Mouse (Mus musculus): ENCODE measurements around the gene Ripk3. TPM values are rescaled to one million over a fixed set of nuclear protein-coding genes. Genes with fewer than 3 reads are reported as not detected.

The Ripk3 gene
- total RNA-seq, 2 experiments from 2014 or later: 1.1 to 1.9 TPM

GRCm38 (mm10) chr14:55795380-55796163 lies 6.9 kb upstream of the Ripk3 start:
- no peak for DNase-seq

DNA sequence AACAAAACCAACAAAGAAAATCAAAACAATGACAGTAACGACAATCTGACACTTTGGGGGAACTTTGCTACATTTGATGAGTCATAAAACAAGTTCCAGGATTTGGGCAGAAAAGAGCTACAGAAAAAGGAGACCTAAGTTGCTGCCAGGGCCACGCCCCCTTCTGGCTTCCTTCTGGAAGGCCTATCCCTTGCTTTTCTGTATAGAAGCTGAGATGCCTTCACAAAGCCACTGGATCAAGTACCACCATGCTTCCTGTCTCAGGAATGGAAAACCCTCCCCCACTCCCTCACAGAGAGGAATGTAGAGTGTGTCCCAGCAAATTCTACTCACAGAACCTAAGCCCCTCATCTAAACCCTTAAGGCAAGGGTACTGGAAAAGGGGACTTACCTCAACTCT lies 5.3 kb upstream of the Ripk3 start:
- no peak for DNase-seq

DNA sequence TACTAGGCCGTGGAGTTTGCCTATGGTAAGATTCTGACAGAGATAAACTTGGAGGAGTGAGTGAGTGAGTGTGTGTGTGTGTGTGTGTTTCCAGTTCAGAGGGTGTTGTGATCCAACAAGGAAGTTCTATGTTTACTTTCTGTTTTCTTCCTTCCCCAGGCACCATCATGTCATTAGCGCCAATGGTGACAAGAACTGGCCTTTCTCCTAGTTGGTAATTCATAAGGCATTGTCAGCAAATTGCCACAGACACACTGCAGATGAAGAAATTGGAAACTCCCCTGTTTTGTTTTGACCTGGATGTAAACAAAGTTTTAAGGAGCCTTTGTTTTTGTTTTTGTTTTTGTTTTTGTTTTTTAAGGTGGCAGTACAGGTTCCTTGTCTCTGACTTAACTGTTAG lies 4.8 kb upstream of the Ripk3 start:
- DNase-seq: no peak

GRCm38 (mm10) chr14:55787731-55788130 lies 934 bp downstream of the Ripk3 start:
- DNase-seq: no peak

DNA sequence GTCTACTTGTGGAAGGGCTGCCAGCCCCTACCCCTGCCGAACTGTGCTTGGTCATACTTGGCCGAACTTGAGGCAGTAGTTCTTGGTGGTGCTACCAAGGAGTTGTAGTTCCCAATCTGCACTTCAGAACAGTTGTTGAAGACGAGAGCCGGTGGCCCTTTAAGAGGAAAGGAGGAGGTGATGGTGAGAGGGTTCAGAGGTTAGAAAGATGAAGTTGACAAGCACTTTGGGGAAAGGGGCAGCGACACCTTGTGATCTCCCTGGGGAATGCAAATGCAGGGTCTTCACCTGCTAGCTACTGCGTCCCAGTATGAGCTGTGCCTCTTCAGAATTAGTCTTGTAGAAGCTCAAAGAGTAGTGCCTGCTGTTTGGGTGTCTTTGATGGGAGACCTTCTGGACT lies 3.5 kb downstream of the Ripk3 start:
- no peak for DNase-seq

DNA sequence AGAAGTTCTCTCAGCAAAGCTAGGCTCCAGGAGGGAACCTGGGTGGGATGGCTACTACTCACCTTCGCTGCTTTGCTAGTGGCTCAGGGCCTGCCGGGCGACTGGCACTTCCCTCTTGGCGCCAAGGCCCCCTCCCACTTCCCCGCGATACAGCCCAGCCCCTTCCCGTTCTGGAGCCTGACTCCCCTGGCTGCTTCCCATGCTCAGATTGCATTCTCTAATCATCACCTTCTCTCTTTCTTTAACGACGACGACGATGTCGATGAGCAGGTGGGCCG lies 4.8 kb downstream of the Ripk3 start, which contains the start of gene Adcy4:
TSS of gene Adcy4 (minus strand) at position 138 of the 278 bp plus-strand sequence.
- DNase-seq: no peak

DNA sequence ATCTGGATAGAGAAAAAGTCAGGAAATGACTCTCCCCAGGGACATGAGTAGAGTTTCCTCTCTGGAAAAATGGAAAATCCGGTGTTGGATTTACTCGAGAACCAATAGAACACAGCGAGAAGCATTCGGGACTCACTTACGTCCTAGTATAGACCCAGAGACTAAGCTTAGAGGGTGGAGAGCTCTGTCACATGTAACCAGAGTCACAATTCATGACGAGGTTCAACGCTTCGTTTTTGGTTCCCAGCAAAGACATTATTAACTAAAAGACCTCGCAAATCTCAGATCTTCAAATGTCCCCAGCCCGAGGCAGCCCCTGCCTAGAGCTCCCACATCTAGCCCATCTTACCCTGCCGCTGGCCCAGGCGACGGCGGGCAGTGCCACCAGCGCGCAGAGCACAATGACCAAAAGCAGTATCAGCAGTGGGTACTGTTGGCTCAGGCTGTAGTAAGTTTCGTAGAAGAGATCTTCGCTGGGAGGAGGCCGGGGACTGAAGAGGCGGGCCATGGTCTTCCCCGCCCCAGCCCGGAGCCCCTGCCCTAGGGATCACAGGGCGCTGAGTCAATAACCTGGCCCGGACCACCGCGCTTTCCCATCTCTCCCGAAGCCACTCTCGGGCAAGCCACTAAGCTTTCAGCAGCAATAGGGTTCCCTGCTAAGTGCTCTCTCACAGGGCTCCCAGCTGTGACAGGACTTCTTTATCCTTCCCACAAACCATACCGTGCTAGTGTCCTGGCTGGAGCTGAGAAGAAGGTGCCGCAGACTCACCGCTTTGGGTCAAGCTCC lies 5.3 kb downstream of the Ripk3 start:
- no peak for DNase-seq

DNA sequence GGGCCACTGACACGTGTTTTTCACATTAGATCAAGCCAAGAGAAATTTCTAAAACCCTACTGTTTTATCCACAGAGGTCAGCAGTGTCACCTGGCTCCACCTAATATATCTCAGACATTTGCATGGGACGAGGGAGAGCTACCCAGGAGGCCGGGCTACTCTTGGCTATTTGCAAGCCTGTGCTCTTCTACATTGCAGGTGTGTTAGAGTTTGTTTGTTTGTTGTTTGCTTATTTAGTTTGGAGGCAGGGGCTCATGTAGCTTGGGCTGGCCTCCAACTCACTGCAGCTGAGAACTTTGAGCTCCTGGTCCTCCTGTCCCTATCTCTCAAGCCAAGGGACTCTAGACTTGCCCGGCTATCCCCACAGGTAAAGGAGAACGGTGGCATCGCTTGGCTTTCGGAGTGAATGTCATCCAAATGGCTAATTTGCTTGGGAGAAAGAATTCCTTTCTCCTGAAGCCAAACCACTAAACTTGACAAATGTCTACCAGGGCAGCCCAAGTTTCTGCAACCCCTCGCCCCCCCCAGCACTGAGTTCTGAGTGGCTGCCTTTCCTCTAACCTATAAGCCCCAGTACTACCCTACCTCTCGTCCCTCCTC lies 6.2 kb downstream of the Ripk3 start:
- no peak for DNase-seq

- peak in 1 of 2 experiments; percentile 43 for DNase-seq
Observed at GRCm38 (mm10) chr14:55781310-55781709, 7.4 kb downstream of the Ripk3 start.

DNA sequence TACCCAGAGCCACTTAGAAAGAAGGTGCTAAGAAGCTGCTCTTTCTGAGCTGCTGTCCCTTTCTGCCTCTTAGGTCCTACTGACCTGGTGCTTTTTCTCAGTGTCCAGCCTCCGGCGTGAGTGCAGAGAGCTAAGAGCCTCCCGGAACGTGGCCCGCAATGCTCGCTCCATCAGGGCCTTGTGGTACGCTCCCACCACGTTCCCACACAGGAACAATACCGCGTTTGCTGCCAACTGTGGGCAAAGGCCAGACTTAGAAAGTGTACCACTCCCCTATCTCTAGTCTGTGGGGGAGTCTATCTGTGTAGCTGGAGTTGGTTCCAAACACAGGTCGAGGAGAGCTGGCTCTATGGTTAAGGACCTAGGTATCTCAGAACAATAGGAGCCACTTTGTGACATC lies 7.9 kb downstream of the Ripk3 start:
- DNase-seq: no peak

DNA sequence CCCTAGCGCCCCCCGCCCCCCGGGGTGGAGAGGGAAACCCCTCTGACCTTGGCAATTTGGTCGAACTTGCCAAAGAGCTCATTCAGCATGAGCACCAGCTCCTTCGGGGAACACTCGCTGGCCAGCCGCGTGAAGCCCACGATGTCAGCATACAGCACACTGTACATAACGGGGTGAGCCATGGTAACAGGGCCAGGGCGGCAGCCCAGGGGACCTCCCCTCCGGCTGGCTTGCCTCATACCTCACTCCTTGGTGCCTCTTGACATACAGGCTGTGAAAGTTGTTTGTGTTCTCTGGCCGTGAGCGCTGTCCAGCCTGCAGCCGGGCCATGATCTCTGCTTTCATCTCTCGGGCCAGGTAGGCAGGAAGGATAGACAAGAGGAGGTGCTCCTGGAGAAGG lies 9.0 kb downstream of the Ripk3 start:
- no peak for DNase-seq

- no peak for DNase-seq
Observed at GRCm38 (mm10) chr14:55778686-55779085, 10.0 kb downstream of the Ripk3 start.

- no peak for DNase-seq
Observed at GRCm38 (mm10) chr14:55777806-55778205, 10.9 kb downstream of the Ripk3 start.

GRCm38 (mm10) chr14:55777176-55777575 lies 11.5 kb downstream of the Ripk3 start:
- no peak for DNase-seq

DNA sequence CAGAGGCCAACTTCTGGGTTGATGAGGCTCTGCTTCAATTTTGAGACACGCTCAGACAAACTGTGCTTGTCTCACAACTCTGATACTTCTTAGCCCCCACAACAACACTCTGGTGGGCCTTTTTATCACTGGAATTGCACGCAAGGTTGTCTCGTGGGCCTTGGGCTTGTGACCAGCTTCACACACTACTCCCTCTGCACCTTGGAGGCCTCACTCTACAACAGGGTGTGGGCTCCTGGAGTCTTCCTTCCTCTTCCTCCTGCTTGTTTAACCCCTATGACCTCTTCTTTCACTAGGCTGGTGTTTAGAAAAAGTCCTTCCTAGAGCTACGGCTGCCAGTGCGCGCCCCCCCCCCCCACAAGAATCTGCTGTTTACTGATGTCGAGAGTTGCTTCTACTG lies 12.0 kb downstream of the Ripk3 start:
- DNase-seq: no peak

DNA sequence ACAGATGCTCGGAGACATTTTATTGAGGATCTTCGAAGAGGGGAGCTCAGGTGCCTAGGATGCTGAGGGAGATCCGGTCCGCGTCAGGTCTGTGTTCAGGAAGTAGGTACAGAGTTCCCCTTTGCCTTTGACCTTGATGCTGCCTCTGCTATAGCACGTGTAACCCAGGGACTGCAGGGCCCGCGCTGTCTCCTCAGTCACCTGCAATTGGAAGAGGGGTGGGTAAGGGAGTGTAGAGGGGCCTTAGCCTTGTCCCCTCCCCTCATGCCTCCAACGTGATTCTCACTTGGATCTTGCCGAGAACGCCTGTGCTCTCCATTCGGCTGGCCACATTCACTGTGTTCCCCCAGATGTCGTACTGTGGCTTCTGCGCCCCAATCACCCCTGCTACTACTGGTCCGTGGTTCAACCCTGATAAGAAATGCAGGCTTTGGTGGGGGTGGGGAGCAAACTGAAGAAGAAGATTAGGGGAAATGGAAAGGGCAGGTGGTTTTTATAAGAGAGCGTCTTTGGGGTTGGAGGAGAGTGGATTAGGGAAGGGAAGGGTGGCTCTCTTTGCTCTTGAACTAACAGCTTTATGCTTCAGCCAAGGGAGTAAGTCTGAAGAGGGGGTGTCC lies 19.5 kb downstream of the Ripk3 start:
- DNase-seq: no peak

- no peak for DNase-seq
Observed at GRCm38 (mm10) chr14:55768555-55768954, 20.1 kb downstream of the Ripk3 start.

- DNase-seq: no peak
Observed at GRCm38 (mm10) chr14:55767519-55768414, 20.9 kb downstream of the Ripk3 start.

GRCm38 (mm10) chr14:55765696-55766095 lies 23.0 kb downstream of the Ripk3 start, which contains the start of gene Ltb4r1:
Gene Ltb4r1 (plus strand): TSS chr14:55765962.
- no peak for DNase-seq

GRCm38 (mm10) chr14:55763166-55763565 lies 25.5 kb downstream of the Ripk3 start:
- no peak for DNase-seq

GRCm38 (mm10) chr14:55762001-55762821 lies 26.5 kb downstream of the Ripk3 start:
- peak; percentile 32 to 33 for DNase-seq
